Mouse (Mus musculus) lung, adult 2 months (tissue): ENCODE measurements around the gene Msh2. TPM values are rescaled to one million over a fixed set of nuclear protein-coding genes. Genes with fewer than 3 reads are reported as not detected.

Experiments
- DNase-seq: peaks from one replicate; pipeline ENCODE4 v3.0.0; 2022
- H3K4me1 ChIP-seq: fragments of 200-500 bp; 2 replicates; pipeline ENCODE4 v1.6.1; 2011; ENCODE audit warnings: low read length; ENCODE audit not compliant: control insufficient read depth, insufficient read depth
- H3K4me3 ChIP-seq: fragments of 200-500 bp; replicated peaks from 2 replicates; pipeline ENCODE3; 2011; ENCODE audit warnings: low read depth, mild to moderate bottlenecking, control low read depth, low read length; ENCODE audit errors: extremely low read depth
- CTCF ChIP-seq: fragments of 200-500 bp; IDR thresholded peaks from 2 replicates; pipeline ENCODE4 v1.5.1; 2011; ENCODE audit warnings: mild to moderate bottlenecking, low read length, control low read depth; ENCODE audit not compliant: insufficient read depth
- POLR2A ChIP-seq: fragments of 200-500 bp; IDR thresholded peaks from 2 replicates; pipeline ENCODE4 v1.6.1; 2011; ENCODE audit warnings: low read depth, mild to moderate bottlenecking, control low read depth, low read length, borderline replicate concordance; ENCODE audit errors: extremely low read depth
- WGBS: fragments of 180-500 bp; shearing (Covaris S2); methylation state at CpG from one replicate; pipeline ENCODE4 v1.1.7; 2018; 5-methylcytosine and 5-hydroxymethylcytosine counted together
- polyA plus RNA-seq: library from polyadenylated mRNA; depleted of rRNA; stranded (reverse); fragments of >200 nt; gene quantifications from 2 replicates; pipeline ENCODE4 v1.2.3, GENCODE M21; 2012

The Msh2 gene
- polyA plus RNA-seq, 1 experiment, result 7.1 TPM

DNA sequence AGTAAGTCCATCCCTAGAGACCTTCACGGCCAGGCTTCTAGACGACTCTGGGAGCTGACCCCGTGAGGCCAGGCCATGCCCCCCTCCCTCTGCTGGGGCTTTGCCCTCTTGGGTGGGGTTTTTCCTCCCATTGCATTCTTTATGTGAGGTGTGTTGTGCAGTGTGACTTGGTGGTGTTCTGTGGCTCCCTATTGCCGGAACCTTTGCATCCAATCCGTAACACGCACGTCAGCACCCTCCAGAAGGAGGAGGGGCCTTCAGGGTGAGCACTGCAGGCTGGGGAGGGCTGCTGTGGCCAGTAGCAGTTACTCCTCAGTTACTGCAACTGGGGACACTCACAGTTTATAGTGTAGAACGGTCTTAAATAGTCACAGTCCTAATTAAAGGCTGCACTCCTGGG lies 28.0 kb downstream of the Msh2 start:
- no peak overlapping the region for H3K4me3 ChIP-seq
- TF ChIP-seq POLR2A, result no peak
- no peak for TF ChIP-seq CTCF
- H3K4me1 ChIP-seq, result no peaks in the 10 kb centered on the region
- no peak for DNase-seq
- 88% methylated on average over 8 of the region's 8 CpGs for WGBS

DNA sequence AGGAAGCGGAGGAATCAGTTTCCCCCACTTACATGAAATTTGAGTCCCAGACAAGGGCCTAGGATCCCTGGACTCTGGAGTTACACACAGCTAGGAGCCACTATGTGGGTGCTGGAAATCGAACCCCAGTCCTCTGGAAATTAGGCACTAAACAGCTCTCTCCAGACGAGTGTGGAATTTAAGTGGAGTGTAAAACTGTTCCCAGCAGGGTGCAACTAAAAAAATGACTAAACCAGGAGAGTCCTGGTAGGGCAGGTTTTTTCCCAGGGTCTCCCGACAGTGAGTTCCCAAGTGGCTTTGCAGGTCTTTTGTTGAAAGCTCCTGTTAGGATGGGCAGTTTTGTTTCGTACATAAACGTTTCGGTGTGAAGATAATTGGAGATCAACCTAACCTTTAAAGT lies 52.6 kb downstream of the Msh2 start:
- Histone ChIP-seq H3K4me1 (no peaks in the 10 kb centered on the region), H3K4me3 (no peak overlapping the region)
- WGBS, result 94% methylated on average over 7 of the region's 7 CpGs
- TF ChIP-seq POLR2A (no peak), CTCF (no peak)
- DNase-seq, result no peak

DNA sequence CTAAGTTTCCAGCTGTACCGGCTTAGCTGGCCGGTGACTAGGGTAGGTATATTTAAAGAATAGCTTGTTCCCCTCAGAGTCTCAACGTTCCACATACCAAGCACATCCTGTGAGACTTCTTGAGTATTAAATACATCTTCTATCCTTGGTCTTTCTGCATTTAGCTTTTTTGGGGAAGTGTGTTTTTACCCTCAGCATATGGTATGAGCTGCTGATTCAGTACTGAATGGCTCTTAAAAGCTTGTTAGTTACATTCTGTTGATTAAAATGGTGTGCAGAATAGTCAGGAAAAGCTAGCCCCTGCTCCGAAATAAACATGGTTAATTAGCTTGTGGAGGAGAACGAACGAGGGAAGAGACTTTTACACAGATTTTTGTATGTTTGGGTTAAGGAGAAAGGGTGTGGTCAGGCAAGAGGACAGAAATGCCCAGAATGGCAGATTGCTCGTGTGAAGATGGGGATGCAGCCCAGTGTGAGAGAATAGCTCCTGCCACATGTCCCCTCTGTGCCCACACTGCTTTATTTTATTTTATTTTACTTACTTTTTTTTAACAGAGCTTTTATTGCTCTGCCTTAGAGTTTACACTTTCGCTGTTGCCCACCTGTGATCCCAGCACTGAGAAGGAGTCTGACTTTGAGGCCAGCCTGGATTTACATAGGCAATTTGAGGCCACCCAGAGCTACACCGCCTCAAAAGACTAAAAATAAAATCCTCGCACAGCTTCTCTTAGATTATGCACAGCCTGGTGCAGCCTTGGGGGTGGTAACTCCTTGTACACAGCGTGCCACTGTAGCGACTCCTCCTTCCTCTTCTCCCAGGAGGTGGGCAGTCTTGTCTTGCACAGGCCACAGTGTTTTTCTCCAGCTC lies 54.6 kb downstream of the Msh2 start:
- DNase-seq, result no peak
- no peak overlapping the region for H3K4me3 ChIP-seq
- H3K4me1 ChIP-seq, result no peaks in the 10 kb centered on the region
- 92% methylated on average over 12 of the region's 12 CpGs for WGBS
- TF ChIP-seq POLR2A (no peak), CTCF (no peak)

DNA sequence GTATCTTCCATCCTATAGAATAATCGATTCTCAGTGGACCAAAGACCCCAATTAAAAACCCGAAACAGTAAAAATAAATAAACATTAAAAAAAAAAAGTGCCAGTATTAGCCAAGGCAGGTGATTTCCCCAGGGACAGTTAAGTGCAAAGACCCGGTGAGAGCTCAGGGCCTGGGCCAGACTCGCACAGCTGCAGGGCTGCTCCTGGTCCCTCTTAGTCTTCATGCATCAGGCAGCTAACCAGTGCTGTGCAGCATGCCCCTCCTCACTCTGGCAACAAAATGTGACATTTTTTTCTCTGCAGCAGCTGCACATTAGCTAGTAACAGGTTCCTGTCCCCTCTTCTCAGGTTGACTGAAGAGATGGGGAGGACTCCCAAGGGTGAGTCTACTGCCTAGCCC lies 59.8 kb downstream of the Msh2 start:
- Histone ChIP-seq H3K4me1 (no peaks in the 10 kb centered on the region), H3K4me3 (no peak overlapping the region)
- DNase-seq, result no peak
- no peak for TF ChIP-seq POLR2A
- no peak for TF ChIP-seq CTCF
- 70% methylated on average over 4 of the region's 4 CpGs for WGBS

DNA sequence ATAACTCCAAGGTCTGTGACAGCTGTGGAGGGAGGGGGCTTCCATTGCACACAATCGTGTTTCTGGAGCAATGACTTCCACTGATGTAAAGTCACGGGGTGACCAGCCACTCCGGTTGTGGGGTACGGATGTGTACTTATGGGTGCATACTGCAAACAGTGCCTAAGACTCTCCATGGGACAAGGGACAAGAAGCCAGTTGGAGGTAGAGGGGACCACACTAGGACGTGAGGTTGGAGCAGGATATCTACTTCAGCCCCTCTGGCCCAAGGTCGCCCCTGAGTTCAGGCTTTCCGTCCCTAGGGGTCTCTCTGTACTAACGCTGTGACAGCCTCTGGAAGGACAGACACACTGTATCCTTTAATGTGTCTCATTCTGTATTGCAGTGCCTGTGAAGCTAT lies 62.3 kb downstream of the Msh2 start:
- TF ChIP-seq CTCF (no peak), POLR2A (no peak)
- no peak overlapping the region for H3K4me3 ChIP-seq
- no peaks in the 10 kb centered on the region for H3K4me1 ChIP-seq
- WGBS, result 86% methylated on average over 8 of the region's 8 CpGs
- no peak for DNase-seq

DNA sequence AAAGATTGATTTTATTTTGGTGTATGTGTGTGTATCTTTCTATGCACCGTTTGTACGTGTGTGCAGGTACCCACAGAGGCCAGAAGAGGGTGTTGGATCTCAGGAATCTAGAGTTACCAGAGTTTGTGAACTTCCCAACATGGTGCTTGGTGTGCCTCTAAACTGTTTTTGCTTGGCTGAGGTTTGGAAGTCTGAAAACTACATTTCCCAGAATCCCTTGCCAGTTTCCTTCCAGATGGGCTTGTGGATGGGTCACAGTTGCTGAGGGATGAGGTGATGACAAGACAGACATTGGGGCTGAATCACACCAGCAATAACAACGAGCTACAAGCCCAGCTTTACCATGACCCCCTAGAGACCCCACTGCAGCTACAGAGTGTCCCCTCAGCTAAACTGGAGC lies 65.0 kb downstream of the Msh2 start:
- WGBS, result 72% methylated on average over 3 of the region's 3 CpGs
- Histone ChIP-seq H3K4me3 (no peak overlapping the region), H3K4me1 (no peaks in the 10 kb centered on the region)
- TF ChIP-seq CTCF (no peak), POLR2A (no peak)
- no peak for DNase-seq

DNA sequence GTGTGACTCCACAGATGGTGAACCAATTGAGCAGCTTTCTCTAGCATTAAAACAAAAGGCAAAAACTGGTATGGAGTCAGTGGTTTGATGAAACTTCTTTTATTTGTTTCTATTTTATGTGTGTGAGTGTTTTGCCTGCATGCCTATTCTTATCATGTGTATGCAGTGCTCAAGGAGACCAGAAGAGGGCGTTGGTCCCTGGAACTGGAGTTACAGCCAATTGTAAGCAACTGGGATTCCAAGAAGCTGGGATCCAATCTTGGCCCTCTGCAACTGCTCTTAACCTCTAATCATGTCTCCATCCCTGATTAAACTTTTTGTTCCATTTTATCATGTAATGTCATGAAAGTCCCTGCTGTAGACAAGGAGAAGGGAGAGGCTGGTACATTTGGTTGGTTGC lies 67.7 kb downstream of the Msh2 start:
- 31% methylated on average over 1 of the region's 1 CpGs for WGBS
- DNase-seq, result no peak

DNA sequence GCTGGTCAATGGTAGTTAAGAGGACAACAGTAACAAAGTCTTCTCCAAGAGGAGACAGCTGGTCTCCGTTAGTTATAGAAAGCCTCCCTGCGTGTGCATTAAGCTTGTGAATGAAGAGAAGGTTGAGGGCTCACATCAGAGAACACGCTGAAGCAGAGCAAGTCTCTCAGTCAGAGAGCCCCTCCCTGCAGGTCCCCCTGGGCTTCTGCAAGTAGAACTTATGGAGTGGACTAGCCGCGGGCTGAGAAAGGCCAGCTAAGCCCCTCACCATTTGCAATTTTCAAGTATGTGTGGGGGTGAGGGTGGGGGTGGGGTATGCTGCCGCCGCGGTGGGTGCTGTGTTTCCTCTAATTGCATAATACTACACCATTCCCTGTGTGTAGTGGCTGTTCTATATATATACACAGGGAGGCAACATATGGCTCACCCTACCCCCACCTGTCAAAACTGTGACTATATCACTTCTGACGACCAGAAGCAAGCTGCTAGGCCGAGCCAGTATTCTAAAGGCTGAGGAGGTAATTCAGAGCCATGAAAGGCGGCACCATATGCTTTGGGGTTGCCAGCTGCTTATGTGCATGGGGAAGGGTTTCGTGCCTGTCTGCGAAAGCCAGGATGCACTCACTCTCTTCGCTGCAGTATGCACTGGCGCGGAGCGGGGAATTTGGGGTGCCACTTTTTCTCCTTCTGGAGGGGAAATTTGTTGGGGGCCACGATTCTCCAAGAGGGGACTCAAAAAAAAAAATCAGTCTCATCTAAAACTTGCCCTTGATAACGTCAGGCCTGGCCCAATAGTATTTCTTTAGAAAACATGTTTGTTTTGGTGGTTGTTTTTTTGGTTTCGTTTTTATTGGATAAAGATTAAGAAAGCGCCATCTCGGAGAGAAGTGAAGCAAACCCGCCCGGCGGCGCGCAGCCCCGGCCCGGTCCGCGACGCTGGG lies 73.1 kb downstream of the Msh2 start:
- no peak for TF ChIP-seq POLR2A
- no peak for TF ChIP-seq CTCF
- H3K4me3 ChIP-seq, result peak overlapping the region; percentile 0
- DNase-seq, result no peak
- no peaks in the 10 kb centered on the region for H3K4me1 ChIP-seq
- WGBS, result 19% methylated on average over 32 of the region's 32 CpGs

More for the DNA sequence above, 67.7 kb downstream of the Msh2 start:
- no peak for TF ChIP-seq CTCF
- no peak for TF ChIP-seq POLR2A
- Histone ChIP-seq H3K4me1 (no peaks in the 10 kb centered on the region), H3K4me3 (no peak overlapping the region)
